Mouse (Mus musculus) frontal cortex, postnatal 10 days (tissue): ENCODE results near the gene 2010109A12Rik.

ENCODE experiments used
- DNase-seq, 2 experiments: peaks; one replicate each; pipeline ENCODE4 v3.0.0; 2022; ENCODE audit warnings: low spot score in 2 of 2, mixed read lengths in 1 of 2

Gene 2010109A12Rik

DNA sequence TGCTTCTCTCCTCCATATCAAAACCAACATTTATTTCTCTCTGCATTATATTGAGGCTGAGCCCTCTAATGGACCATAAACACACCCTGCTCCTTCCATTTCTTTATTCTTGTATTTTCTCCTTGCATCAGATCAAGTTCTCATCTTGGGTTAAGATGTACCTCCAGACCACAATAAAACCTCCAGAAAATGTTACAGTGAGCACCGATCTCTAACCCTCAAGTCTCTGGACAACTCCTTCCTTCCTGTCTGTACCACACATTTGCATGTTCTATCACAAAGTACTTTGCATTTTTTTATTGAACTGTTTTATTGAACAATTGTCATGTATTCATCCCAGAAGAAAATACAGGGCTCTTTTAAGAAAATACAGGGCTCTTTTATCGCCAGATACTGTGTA lies 23.2 kb downstream of the 2010109A12Rik start:
- no peak for DNase-seq

DNA sequence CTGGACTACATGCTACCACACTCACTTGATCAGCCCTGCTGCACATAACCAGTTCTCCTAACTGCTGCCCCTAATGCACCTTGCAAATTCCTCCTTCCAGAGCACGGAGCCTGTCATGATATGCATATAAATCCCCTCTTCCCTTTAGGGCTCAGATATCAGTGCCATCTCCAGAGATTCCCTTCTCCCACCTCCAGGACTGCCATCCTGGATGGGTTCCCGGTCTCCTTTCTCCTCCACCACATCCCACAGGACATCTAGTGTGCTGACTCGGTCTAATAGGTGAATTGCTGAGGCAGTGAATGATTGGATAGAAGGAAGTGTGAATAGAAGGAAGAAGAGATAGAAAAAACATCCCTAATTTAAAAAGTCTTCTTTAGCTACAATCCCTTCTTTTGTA lies 25.4 kb downstream of the 2010109A12Rik start:
- DNase-seq = no peak

DNA sequence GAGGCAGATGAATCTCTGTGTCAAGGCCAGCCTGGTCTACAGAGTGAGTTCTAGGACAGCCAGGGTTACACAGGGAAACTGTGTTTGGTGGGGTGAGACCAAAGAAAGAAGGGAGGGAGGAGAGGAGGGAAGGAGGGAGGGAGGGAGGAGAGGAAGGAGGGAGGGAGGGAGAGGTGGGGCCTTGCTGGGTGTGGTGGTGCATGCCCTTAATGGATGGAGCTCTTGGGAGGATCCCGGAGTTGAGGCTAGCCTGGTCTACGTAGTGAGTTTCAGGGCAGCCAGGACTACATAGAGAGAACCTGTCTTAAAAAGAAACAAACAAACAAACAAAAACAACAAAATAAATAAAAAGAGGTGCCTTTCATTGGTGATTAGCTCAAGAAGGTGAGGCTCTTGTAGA lies 26.5 kb downstream of the 2010109A12Rik start:
- DNase-seq = no peak

DNA sequence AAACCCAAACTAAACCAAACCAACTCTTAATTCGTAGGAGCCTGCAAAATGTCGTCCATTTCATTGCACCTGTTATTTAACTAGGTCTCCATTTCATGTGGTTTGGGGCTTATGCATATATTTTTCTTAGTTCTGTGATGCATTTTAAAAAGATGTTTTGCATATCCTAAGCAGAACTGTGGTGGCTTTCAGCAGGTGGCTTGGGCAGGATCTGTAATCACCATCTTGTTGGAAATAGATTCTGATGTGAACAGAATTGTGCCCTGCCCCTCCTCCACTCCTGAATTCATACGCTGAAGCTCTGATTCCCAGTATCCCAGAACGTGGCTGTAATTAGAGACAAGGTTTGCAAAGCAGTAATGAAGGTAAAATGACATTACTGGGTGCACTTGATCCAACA lies 27.8 kb downstream of the 2010109A12Rik start:
- no peak for DNase-seq

DNA sequence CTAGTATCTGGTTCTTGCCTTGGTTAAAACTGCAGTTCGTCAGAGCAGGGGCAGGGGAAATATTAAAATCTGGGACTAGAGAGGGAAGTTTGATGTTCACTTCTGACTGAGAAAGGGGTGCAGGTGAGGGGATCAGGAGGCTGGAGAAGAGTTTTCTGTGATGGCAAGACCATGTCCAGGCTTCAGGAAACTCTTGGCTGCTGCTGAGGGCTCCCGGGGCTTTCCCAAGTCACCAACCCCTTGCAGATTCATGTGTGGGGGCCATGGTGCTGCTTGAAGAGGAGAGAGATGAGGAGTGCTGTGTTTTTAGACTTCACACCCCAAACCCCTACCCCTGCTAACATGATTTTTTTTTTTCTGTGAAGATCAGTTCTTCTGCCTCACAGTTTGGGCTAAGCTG lies 28.3 kb downstream of the 2010109A12Rik start:
- DNase-seq = no peak

DNA sequence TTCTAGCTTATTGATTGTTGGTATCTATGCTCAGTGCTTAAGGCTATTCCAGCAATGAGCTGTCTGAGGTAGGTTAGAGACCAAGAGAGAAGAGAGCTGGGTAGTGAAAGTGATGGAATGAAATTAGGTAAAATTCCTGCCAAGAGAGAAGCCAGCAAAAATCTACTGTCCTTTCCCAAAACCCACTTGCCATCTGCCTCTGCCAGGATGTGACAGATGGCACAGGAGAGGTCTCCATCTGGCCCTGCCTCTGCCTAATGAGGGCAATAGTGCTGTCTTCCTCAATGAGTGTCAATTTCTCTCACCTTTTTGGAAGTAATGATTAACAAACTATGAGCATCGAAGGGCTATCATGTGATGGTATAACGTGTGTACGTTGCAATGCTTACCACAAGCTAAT lies 29.6 kb downstream of the 2010109A12Rik start:
- no peak for DNase-seq

DNA sequence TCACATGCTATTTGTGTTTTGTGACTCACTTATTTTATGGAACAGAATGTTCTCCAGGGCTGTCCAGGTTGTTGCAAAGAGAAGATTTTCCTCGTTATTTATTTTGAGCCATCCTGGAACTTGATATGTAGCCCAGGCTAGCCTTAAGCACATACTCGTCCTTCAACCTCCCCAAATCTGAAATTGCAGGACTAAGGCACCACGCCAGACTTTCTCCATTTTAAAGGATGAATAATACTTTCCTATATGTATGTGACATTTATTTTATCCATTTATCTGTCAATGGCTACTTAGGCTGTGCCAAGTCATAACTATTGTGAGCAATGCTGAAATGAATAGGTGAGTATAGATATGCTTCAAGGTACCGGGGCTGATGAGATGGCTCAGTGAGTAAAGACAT lies 30.2 kb downstream of the 2010109A12Rik start:
- DNase-seq = no peak

DNA sequence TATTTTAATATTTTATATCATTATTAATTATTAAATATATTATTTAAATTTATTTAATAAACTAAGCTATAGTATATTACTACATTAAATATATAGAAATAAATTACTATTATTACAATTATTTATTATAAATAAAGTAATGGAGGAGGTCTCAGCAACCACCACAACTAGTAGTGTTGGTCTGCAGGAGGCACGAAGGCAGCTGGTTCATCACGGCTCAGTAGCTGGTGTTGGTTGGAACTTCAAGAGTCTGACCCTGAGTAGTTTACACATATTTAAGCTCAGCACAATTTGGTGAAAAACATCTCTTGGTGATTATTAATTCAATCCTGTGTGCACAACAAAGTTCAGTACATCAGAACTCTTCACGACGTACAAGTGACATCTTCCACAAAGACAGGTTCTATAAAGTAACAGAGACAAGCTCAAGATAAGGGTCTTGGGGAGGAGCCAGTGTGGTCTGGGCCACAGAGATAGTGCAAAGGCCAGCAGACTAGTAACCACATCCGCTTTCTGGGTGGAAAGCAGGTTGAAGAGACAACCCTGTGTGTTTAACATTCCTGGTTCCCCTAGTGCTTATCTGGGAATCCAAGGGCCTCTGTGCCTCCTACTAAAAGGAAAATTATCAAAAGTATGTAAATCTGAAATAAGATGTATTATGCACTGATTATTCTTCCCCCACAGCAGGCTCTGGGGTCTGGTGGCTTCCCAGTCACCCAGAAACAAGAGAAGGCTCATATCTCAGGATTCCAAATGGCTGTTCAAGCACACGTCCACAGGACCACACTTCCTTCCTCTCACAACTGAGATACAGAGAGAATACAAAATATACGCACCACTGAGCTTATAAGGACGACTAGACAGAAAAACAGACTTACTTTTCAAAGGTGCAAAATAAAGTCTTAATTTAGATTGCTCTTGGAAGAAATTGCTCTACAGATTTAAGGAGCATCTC lies 33.5 kb downstream of the 2010109A12Rik start:
- no peak for DNase-seq

DNA sequence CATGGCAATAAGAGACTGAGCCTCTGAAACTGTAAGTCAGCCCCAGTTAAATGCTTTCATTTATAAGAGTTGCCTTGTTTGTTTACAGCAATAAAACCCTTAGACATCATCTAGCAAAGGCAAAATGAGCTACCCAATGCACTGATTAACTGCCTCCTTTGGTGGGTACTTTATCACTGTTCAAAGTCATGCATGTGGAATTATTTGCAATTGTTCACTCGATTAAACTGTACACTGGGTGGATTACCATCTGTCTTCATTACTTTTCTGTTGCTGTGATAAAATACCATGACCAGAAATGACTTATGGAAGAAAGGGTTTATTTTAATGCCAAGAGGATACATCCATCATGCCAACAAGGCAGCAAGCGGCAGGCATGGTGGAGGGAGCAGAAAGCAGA lies 39.0 kb downstream of the 2010109A12Rik start:
- DNase-seq = no peak

DNA sequence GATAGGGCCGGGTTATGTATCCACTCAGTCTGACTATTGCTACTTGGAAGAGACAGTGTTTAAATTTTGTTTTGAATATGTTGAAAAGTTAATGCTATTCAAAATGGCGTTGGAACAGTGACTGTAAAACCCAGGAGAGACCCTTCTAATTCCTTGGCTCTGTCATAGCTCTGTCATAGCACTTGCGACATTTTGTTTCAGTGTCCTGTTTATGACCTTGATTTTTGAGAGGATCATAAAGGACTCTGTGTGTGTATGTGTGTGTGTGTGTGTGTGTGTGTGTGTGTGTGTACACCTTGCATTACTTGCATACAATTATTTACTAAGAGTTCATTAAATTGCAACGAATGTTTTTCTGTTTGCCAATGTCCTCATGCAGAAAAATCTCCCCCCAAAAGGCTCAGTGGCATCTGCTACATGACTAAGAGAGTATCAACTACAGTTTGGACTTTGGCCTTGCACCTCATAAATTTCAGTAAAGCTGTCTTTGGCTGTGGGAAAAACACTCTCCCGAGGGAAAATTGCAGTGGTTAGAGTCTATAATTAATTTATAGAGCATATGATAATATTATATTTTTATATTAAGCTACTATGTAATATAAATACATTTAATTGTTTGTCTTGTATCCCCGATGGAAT lies 43.7 kb downstream of the 2010109A12Rik start:
- no peak for DNase-seq

DNA sequence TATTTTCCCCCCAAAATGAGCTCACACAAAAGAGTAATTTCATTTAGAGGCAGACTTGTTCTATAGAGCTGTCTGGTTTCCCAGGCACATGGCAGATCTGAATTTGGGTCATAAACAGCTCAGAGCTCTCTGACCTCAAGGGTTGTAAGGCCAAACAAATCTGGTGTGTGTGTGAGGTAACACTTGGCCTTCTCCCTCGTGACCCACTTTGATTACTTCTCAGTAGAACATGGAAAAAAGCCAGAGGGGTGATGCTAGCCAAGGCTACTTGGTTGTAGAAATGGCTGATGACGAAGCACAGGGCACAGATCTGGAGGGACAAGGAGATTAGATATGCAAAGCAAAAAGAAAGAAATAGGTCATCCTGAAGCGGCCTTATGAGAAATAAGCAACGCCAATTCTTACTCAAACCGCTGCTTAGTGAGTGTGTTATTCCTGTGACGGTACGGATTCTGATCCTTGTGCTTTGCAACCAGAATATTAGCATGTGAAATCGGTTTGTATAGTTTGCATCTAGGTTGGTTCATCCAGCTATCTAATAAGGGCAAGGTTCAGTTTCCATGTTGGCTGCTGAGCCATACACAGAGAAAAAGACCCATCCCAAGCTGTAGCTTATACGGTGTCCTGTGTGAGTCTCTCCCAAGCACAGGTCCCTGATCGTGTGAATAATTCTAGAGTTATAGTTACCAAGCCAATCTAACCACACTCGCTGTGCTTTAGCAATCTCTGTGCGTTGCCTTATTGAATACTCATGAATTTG lies 44.9 kb downstream of the 2010109A12Rik start:
- no peak for DNase-seq

DNA sequence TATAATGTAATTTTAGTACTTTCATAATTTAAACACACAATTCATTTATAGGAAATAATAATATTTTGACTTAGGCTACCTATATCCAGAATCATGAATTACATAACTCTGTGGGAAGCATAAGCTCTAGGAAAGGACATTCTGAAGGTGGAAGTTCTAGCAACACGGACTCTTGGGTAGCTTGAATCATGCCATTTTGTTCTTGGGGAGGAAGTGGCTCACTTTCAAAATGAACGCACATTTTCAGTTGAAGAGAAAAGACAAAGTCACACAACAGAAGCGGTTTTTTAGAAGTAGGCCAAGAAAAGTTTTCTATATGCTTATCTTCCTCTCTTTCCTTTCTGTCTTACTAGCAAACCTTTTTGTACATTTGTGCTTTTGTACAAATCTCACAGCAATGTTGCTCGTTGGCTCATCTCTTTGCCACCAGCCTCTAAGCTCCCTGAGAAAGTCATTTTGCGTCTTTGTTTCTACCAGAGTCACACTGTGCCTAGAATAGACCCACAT lies 49.5 kb downstream of the 2010109A12Rik start:
- no peak for DNase-seq

DNA sequence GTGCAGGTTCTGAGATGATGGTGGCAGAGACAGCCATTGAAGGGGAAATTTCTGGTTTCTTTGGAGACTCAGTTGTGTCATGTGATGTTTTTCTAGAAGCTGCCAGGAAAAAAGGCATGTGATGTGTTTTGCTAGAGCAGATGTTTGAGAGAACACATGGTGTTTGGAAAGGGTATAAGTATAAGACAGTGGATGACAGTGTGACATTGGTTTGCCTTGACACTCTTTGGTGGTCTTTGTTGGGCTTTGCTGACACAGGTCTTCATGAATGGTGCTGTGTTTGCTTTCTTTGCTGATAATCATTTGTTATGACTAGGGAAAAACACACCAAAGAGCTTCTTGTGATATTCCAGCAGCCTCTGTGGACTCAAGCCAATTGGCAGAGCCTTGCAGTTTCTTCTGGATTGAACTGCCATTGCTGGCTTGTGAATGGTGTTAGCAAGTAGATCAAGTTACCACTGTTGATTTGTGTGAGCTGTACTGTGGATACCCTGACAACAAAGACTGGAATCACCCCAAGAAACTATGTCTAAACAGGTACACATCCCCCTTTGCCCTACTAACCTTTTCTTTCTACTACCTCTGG lies 50.6 kb downstream of the 2010109A12Rik start:
- DNase-seq = no peak

DNA sequence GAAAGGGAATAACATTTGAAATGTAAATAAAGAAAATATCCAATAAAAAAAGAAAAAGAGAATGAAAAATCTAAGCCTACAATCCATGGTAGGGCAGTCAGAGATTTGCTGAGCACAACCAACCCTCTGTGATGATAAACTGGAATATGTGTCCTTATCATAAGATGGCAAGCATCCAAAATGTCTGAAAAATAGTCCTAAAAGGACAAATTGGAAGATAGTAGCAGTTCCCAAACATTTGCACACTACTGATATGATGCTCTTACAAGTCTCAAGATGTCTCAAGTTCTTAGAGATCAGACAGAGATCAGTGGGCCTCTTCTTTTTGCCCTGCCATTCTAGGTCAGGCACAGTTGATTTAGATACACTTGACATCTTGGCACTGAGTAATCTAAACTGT lies 53.0 kb downstream of the 2010109A12Rik start:
- no peak for DNase-seq

DNA sequence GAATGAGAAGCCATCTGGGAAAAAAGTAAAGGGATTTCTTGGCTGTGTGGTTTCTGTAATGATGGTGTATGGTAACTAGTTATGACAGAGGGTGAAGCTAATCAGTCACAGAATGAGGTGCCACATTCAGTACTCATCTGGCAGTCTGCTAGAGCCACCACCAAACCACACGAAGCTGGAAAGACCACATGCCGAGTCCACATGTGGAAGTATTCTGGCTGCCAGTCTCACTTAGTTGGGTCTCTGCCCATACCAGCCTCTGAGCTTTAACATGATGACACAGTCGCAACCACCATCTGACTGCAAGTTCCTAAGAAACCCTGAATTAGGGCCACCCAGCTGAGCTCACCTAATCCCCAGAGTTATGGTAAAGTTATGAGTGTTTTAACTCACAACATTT lies 54.7 kb downstream of the 2010109A12Rik start:
- no peak for DNase-seq

DNA sequence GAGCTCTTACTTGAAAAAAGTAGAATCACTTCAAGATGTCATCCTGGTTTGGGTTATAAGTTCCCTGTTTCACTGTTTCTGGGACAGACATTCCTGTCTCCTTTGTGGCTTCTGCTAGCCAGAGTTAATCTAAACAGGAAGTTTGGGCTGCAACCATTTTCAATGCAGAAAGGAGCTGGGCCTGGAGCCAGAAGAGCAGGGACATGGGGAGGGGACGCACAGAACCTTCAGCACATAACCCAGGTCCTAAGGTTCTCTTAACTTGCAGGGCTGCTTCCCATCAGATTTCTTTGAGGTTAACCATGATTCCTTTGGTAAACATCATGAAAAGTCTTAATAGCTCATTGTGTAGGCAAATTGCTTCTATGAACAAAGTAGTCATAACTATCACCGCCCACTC lies 56.4 kb downstream of the 2010109A12Rik start:
- DNase-seq = no peak
